Mouse (Mus musculus) granulocyte monocyte progenitor cell, adult 5-6 weeks (primary cell): ENCODE measurements around the gene Gnat1. TPM values are rescaled to one million over a fixed set of nuclear protein-coding genes. Genes with fewer than 3 reads are reported as not detected.
A peak's percentile ranks its signal among the peaks of the same experiment; 100 is the strongest.

Experiments
- ATAC-seq: replicated peaks from 2 replicates; pipeline ENCODE4 v1.8.0; 2016; ENCODE audit warnings: mild to moderate bottlenecking, moderate TSS enrichment, inconsistent platforms; ENCODE audit not compliant: poor library complexity, severe bottlenecking
- total RNA-seq, 2 experiments: library from RNA; stranded (forward) in 1 of 2; stranded (reverse) in 1 of 2; fragments of 200-712, 200-1000 nt in 1 of 2; fragments of >200 nt in 1 of 2; fragmentation: Nextera tagmentation in 1 of 2; gene quantifications; 2 replicates each; pipeline ENCODE4 v1.2.3; 2014 to 2017

The Gnat1 gene
- total RNA-seq, 2 experiments from 2014 or later, result not detected

GRCm38 (mm10) chr9:107650708-107651481 lies 28.6 kb downstream of the Gnat1 start:
- no peak for ATAC-seq

GRCm38 (mm10) chr9:107650225-107650624 lies 29.3 kb downstream of the Gnat1 start:
- no peak for ATAC-seq

- ATAC-seq, result no peak
Measured at GRCm38 (mm10) chr9:107648767-107649166, 30.7 kb downstream of the Gnat1 start.

- no peak for ATAC-seq
Measured at GRCm38 (mm10) chr9:107646975-107647374, 32.5 kb downstream of the Gnat1 start.

- peak; percentile 64 for ATAC-seq
Measured at GRCm38 (mm10) chr9:107645577-107645976, 33.9 kb downstream of the Gnat1 start.

- ATAC-seq, result no peak
Measured at GRCm38 (mm10) chr9:107645153-107645510, 34.4 kb downstream of the Gnat1 start.

- ATAC-seq, result peak; percentile 65
Measured at GRCm38 (mm10) chr9:107644495-107645152, 34.9 kb downstream of the Gnat1 start.

GRCm38 (mm10) chr9:107643544-107644214 lies 35.8 kb downstream of the Gnat1 start:
- no peak for ATAC-seq

- ATAC-seq, result no peak
Measured at GRCm38 (mm10) chr9:107641666-107642065, 37.8 kb downstream of the Gnat1 start.

GRCm38 (mm10) chr9:107640257-107640772 lies 39.2 kb downstream of the Gnat1 start:
- peak; percentile 76 for ATAC-seq

- ATAC-seq, result no peak
Measured at GRCm38 (mm10) chr9:107637070-107637469, 42.4 kb downstream of the Gnat1 start.

- peak; percentile 73 for ATAC-seq
Measured at GRCm38 (mm10) chr9:107635279-107636028, 44.1 kb downstream of the Gnat1 start, which contains the start of gene Gnai2. Gene Gnai2, minus strand, starts transcription at chr9:107635367.

- ATAC-seq, result no peak
Measured at GRCm38 (mm10) chr9:107634406-107635278, 44.9 kb downstream of the Gnat1 start.

GRCm38 (mm10) chr9:107633661-107634405 lies 45.7 kb downstream of the Gnat1 start:
- ATAC-seq, result peak; percentile 10

GRCm38 (mm10) chr9:107633091-107633660 lies 46.3 kb downstream of the Gnat1 start:
- peak; percentile 61 for ATAC-seq

GRCm38 (mm10) chr9:107632478-107632877 lies 47.0 kb downstream of the Gnat1 start:
- ATAC-seq, result no peak

GRCm38 (mm10) chr9:107631861-107632260 lies 47.7 kb downstream of the Gnat1 start:
- ATAC-seq, result no peak

- no peak for ATAC-seq
Measured at GRCm38 (mm10) chr9:107631311-107631826, 48.1 kb downstream of the Gnat1 start.
